Mouse (Mus musculus) midbrain, embryonic 11.5 days (tissue): ENCODE data around the gene Focad. TPM values are rescaled to one million over a fixed set of nuclear protein-coding genes. Genes with fewer than 3 reads are reported as not detected.
"Not testable (repeated sequence)": the region's sequence is repeated elsewhere in the genome, so short reads cannot be mapped to it uniquely, and the experiment has no call there.

Experiments
- ATAC-seq: fragments of 200-750 bp; cut with Nextera tagmentation; 2 replicates; pipeline ENCODE4 v1.8.0; 2017; ENCODE audit warnings: moderate TSS enrichment, moderate library complexity; ENCODE audit not compliant: low FRiP score
- DNase-seq: peaks from one replicate; pipeline ENCODE4 v3.0.0; 2015; ENCODE audit warnings: low spot score; ENCODE audit errors: missing footprints
- H3K27ac ChIP-seq: fragments of 300-500 bp; sonication (generic); 2 replicates; pipeline ENCODE4 v1.5.1; 2014; ENCODE audit warnings: low read depth, low read length
- H3K27me3 ChIP-seq: fragments of 300-500 bp; sonication (generic); 2 replicates; pipeline ENCODE4 v1.6.1; 2014; ENCODE audit warnings: mild to moderate bottlenecking, low read length, moderate library complexity, mixed read lengths; ENCODE audit not compliant: control insufficient read depth, insufficient read depth
- H3K36me3 ChIP-seq: fragments of 300-500 bp; sonication (generic); 2 replicates; pipeline ENCODE4 v1.6.1; 2014; ENCODE audit warnings: mild to moderate bottlenecking, low read length, moderate library complexity, mixed read lengths; ENCODE audit not compliant: control insufficient read depth, insufficient read depth
- H3K4me1 ChIP-seq: fragments of 300-500 bp; sonication (generic); 2 replicates; pipeline ENCODE4 v1.6.1; 2014; ENCODE audit warnings: low read length; ENCODE audit not compliant: control insufficient read depth, insufficient read depth
- H3K4me2 ChIP-seq: fragments of 300-500 bp; sonication (generic); 2 replicates; pipeline ENCODE4 v1.6.1; 2014; ENCODE audit warnings: mild to moderate bottlenecking, moderate library complexity
- H3K4me3 ChIP-seq: fragments of 300-500 bp; sonication (generic); 2 replicates; pipeline ENCODE4 v1.5.1; 2014; ENCODE audit warnings: low read depth, low read length
- H3K9ac ChIP-seq: fragments of 300-500 bp; sonication (generic); 2 replicates; pipeline ENCODE4 v1.6.1; 2014; ENCODE audit warnings: low read length
- H3K9me3 ChIP-seq: fragments of 300-500 bp; sonication (generic); 2 replicates; pipeline ENCODE4 v1.6.1; 2016; ENCODE audit warnings: low read length; ENCODE audit not compliant: control insufficient read depth
- WGBS: fragments of 180-500 bp; shearing (Covaris S2); extraction: QIAGEN DNeasy Blood & Tissue Kit; methylation state at CpG from one replicate; pipeline ENCODE4 v1.1.7; 2014; 5-methylcytosine and 5-hydroxymethylcytosine counted together
- polyA plus RNA-seq: library from polyadenylated mRNA; unstranded; fragments of >200 nt; fragmentation: Nextera tagmentation; extraction: Ambion mirVana; gene quantifications from 2 replicates; pipeline ENCODE4 v1.2.1, GENCODE M21; 2014

Focad gene
- polyA plus RNA-seq, 1 experiment from 2014 or later: 18.5 TPM

DNA sequence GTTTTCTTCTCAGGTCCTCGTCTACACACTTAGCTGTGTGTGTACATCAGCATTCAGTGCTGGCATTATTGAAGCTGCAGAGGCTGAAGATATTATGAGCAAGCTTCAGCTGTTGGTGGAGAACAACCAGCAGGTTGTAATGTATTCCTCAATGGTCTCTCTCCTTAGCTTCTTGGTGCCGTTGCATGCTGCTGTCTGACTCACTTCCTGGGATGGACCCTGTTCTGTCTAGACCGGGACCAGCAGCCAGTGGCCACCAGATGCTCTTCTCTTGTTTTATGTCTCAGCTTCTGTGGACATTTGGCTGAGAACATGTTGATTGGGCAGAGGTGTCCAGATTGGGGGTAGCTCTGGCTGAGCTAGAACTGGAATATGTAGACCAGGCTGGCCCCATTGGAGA is 263.0 kb downstream of the Focad start:
- Histone ChIP-seq H3K9ac (no peak overlapping the region), H3K4me1 (peaks cover 5% of the 10 kb centered on the region; the same call in 1 of the 2 replicates), H3K4me3 (no peak overlapping the region), H3K36me3 (no peaks in the 10 kb centered on the region), H3K27ac (no peak overlapping the region), H3K4me2 (no peak overlapping the region), H3K9me3 (no peaks in the 10 kb centered on the region), H3K27me3 (no peaks in the 10 kb centered on the region)
- 88% methylated on average over 3 of the region's 3 CpGs for WGBS
- no peak for DNase-seq
- no peak for ATAC-seq

- no peak overlapping the region for H3K27ac ChIP-seq
- WGBS: 94% methylated on average over 6 of the region's 6 CpGs
- H3K36me3 ChIP-seq: no peaks in the 10 kb centered on the region
- no peak overlapping the region for H3K9ac ChIP-seq
- peaks cover 6% of the 10 kb centered on the region for H3K4me1 ChIP-seq
- no peak for ATAC-seq
- no peak for DNase-seq
- no peak overlapping the region for H3K4me3 ChIP-seq
- H3K4me2 ChIP-seq: no peak overlapping the region
- H3K27me3 ChIP-seq: no peaks in the 10 kb centered on the region
- no peaks in the 10 kb centered on the region for H3K9me3 ChIP-seq
Measured at GRCm38 (mm10) chr4:88369951-88370350, 275.5 kb downstream of the Focad start.

GRCm38 (mm10) chr4:88370819-88371218 is 276.4 kb downstream of the Focad start:
- Histone ChIP-seq H3K4me3 (no peak overlapping the region), H3K36me3 (no peaks in the 10 kb centered on the region), H3K4me1 (peaks cover 6% of the 10 kb centered on the region), H3K27me3 (no peaks in the 10 kb centered on the region), H3K27ac (no peak overlapping the region), H3K4me2 (no peak overlapping the region), H3K9me3 (no peaks in the 10 kb centered on the region), H3K9ac (no peak overlapping the region)
- 94% methylated on average over 8 of the region's 8 CpGs for WGBS
- DNase-seq (peak; percentile 54), ATAC-seq (no peak)

GRCm38 (mm10) chr4:88372293-88373224 is 278.1 kb downstream of the Focad start:
- DNase-seq (peak; percentile 85), ATAC-seq (peak; percentile 76)
- H3K4me3 ChIP-seq: no peak overlapping the region
- H3K27ac ChIP-seq: no peak overlapping the region; the same call in 1 of the 2 replicates
- WGBS: 66% methylated on average over 18 of the region's 18 CpGs
- 0 out of 2 replicates have a peak overlapping the region, but pooled peaks have one; percentile 9 for H3K9ac ChIP-seq
- H3K9me3 ChIP-seq: no peaks in the 10 kb centered on the region
- H3K4me2 ChIP-seq: no peak overlapping the region
- H3K27me3 ChIP-seq: no peaks in the 10 kb centered on the region
- H3K36me3 ChIP-seq: no peaks in the 10 kb centered on the region
- H3K4me1 ChIP-seq: peaks cover 6% of the 10 kb centered on the region

- WGBS: 70% methylated on average over 1 of the region's 1 CpGs
- no peaks in the 10 kb centered on the region for H3K27me3 ChIP-seq
- no peak overlapping the region for H3K4me3 ChIP-seq
- ATAC-seq (no peak), DNase-seq (no peak)
- no peak overlapping the region for H3K27ac ChIP-seq
- no peaks in the 10 kb centered on the region for H3K4me1 ChIP-seq
- no peak overlapping the region for H3K9ac ChIP-seq
- no peaks in the 10 kb centered on the region for H3K9me3 ChIP-seq
- no peaks in the 10 kb centered on the region for H3K36me3 ChIP-seq
- H3K4me2 ChIP-seq: no peak overlapping the region
Measured at GRCm38 (mm10) chr4:88390036-88390435, 295.6 kb downstream of the Focad start.

GRCm38 (mm10) chr4:88390596-88390995 is 296.2 kb downstream of the Focad start:
- not testable (repeated sequence) for H3K4me1 ChIP-seq, H3K27ac ChIP-seq, H3K36me3 ChIP-seq, H3K4me3 ChIP-seq, H3K27me3 ChIP-seq, H3K9ac ChIP-seq, H3K9me3 ChIP-seq, DNase-seq, ATAC-seq, H3K4me2 ChIP-seq
- WGBS: 55% methylated on average over 1 of the region's 1 CpGs

- 91% methylated on average over 3 of the region's 3 CpGs for WGBS
- Histone ChIP-seq H3K36me3 (no peaks in the 10 kb centered on the region), H3K4me3 (no peak overlapping the region), H3K4me1 (no peaks in the 10 kb centered on the region), H3K27me3 (no peaks in the 10 kb centered on the region), H3K9me3 (no peaks in the 10 kb centered on the region), H3K9ac (no peak overlapping the region), H3K4me2 (no peak overlapping the region), H3K27ac (no peak overlapping the region)
- DNase-seq (no peak), ATAC-seq (no peak)
Measured at GRCm38 (mm10) chr4:88395717-88396116, 301.3 kb downstream of the Focad start.

DNA sequence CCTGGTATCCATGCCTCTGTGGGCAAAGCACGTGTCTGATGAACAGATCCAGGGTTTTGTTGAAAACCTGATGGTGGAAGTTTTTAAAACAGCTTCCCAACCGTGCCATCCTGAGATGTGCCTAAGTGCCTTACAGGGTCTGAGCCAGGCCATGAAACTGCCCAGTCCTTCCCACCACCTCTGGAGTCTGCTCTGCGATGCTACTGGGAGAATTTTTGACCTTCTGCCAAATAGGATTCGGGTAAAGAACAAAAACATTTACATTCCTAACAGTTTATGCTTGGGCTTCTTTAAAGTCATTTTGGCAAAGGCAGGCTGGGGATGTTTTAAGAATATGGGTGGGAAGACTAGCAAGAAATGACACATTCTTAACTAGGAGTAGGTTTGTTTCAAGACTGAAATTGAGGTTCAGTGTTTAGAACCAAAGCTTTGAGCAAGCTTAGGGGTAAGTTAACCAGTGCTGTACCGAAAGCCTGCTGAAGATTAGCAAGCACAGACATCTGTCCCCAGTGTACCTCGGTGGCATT is 302.6 kb downstream of the Focad start:
- Histone ChIP-seq H3K4me1 (no peaks in the 10 kb centered on the region), H3K4me3 (no peak overlapping the region), H3K27ac (no peak overlapping the region), H3K9ac (no peak overlapping the region), H3K4me2 (no peak overlapping the region), H3K36me3 (no peaks in the 10 kb centered on the region), H3K27me3 (no peaks in the 10 kb centered on the region), H3K9me3 (no peaks in the 10 kb centered on the region)
- ATAC-seq: no peak
- no peak for DNase-seq
- 81% methylated on average over 6 of the region's 6 CpGs for WGBS

GRCm38 (mm10) chr4:88400302-88400991 is 306.0 kb downstream of the Focad start:
- Histone ChIP-seq H3K4me3 (no peak overlapping the region), H3K27me3 (no peaks in the 10 kb centered on the region), H3K4me1 (no peaks in the 10 kb centered on the region), H3K36me3 (no peaks in the 10 kb centered on the region), H3K9ac (no peak overlapping the region), H3K9me3 (no peaks in the 10 kb centered on the region), H3K4me2 (no peak overlapping the region), H3K27ac (no peak overlapping the region)
- 80% methylated on average over 9 of the region's 9 CpGs for WGBS
- DNase-seq: no peak
- ATAC-seq: no peak
